Mouse (Mus musculus) midbrain, embryonic 13.5 days (tissue): Measurements from ENCODE around the gene Bdh2. TPM values are rescaled to one million over a fixed set of nuclear protein-coding genes. Genes with fewer than 3 reads are reported as not detected.

Experiments used
- ATAC-seq: fragments of 200-750 bp; cut with Nextera tagmentation; 2 replicates; pipeline ENCODE4 v1.8.0; 2017; ENCODE audit warnings: mild to moderate bottlenecking, moderate TSS enrichment, moderate library complexity
- H3K27ac ChIP-seq: fragments of 300-500 bp; sonication (generic); 2 replicates; pipeline ENCODE4 v1.5.1; 2015; ENCODE audit warnings: inconsistent platforms, mild to moderate bottlenecking, moderate library complexity
- H3K27me3 ChIP-seq: fragments of 300-500 bp; sonication (generic); 2 replicates; pipeline ENCODE4 v1.6.1; 2015; ENCODE audit warnings: mild to moderate bottlenecking, inconsistent platforms
- H3K36me3 ChIP-seq: fragments of 300-500 bp; sonication (generic); 2 replicates; pipeline ENCODE4 v1.6.1; 2015; ENCODE audit warnings: mild to moderate bottlenecking, inconsistent platforms
- H3K4me1 ChIP-seq: fragments of 300-500 bp; sonication (generic); replicated peaks from 2 replicates; pipeline ENCODE4 v1.6.1; 2015; ENCODE audit warnings: inconsistent platforms
- H3K4me2 ChIP-seq: fragments of 300-500 bp; sonication (generic); replicated peaks from 2 replicates; pipeline ENCODE4 v1.6.1; 2015; ENCODE audit warnings: moderate library complexity, mild to moderate bottlenecking, inconsistent platforms
- H3K4me3 ChIP-seq: fragments of 300-500 bp; sonication (generic); replicated peaks from 2 replicates; pipeline ENCODE4 v1.5.1; 2015; ENCODE audit warnings: mild to moderate bottlenecking, inconsistent platforms
- H3K9ac ChIP-seq: fragments of 300-500 bp; sonication (generic); replicated peaks from 2 replicates; pipeline ENCODE4 v1.6.1; 2015; ENCODE audit warnings: mild to moderate bottlenecking, inconsistent platforms
- H3K9me3 ChIP-seq: fragments of 300-500 bp; sonication (generic); 2 replicates; pipeline ENCODE4 v1.6.1; 2016; ENCODE audit warnings: mild to moderate bottlenecking, inconsistent platforms
- WGBS: fragments of 180-500 bp; shearing (Covaris S2); methylation state at CpG from one replicate; pipeline ENCODE4 v1.1.7; 2015; 5-methylcytosine and 5-hydroxymethylcytosine counted together
- polyA plus RNA-seq: library from polyadenylated mRNA; unstranded; fragments of >200 nt; fragmentation: Nextera tagmentation; extraction: Ambion mirVana; gene quantifications from 2 replicates; pipeline ENCODE4 v1.2.1, GENCODE M21; 2015

Bdh2 gene
- polyA plus RNA-seq, 1 experiment from 2014 or later = 4.3 TPM

- Histone ChIP-seq H3K4me2 (no peak overlapping the region), H3K27me3 (no peaks in the 10 kb centered on the region), H3K4me3 (no peak overlapping the region), H3K36me3 (peaks cover 36% of the 10 kb centered on the region), H3K27ac (no peak overlapping the region), H3K4me1 (no peaks in the 10 kb centered on the region), H3K9ac (no peak overlapping the region), H3K9me3 (no peaks in the 10 kb centered on the region)
- ATAC-seq = no peak
- WGBS = 92% methylated on average over 13 of the region's 13 CpGs
Observed at GRCm38 (mm10) chr3:135273047-135273446, 8.0 kb upstream of the Bdh2 start.

- Histone ChIP-seq H3K27me3 (no peaks in the 10 kb centered on the region), H3K9ac (peak overlapping the region; percentile 7; the same call in 1 of the 2 replicates), H3K4me3 (no peak overlapping the region), H3K36me3 (no peaks in the 10 kb centered on the region), H3K4me2 (no peak overlapping the region), H3K4me1 (peaks cover 3% of the 10 kb centered on the region; the same call in 1 of the 2 replicates), H3K27ac (no peak overlapping the region), H3K9me3 (0 out of 2 replicates have a peak, but pooled peaks cover 3% of the 10 kb centered on the region)
- peak; percentile 15; the same call in 1 of the 2 replicates for ATAC-seq
- WGBS = 75% methylated on average over 4 of the region's 4 CpGs
Observed at GRCm38 (mm10) chr3:135280160-135280559, 861 bp upstream of the Bdh2 start.

- no peaks in the 10 kb centered on the region for H3K36me3 ChIP-seq
- 0 out of 2 replicates have a peak, but pooled peaks cover 3% of the 10 kb centered on the region for H3K9me3 ChIP-seq
- H3K27ac ChIP-seq = no peak overlapping the region
- no peaks in the 10 kb centered on the region for H3K27me3 ChIP-seq
- peaks cover 3% of the 10 kb centered on the region; the same call in 1 of the 2 replicates for H3K4me1 ChIP-seq
- H3K9ac ChIP-seq = no peak overlapping the region
- no peak overlapping the region for H3K4me2 ChIP-seq
- 82% methylated on average over 8 of the region's 8 CpGs for WGBS
- H3K4me3 ChIP-seq = no peak overlapping the region
- no peak for ATAC-seq
Observed at GRCm38 (mm10) chr3:135281701-135282100, 680 bp downstream of the Bdh2 start.

GRCm38 (mm10) chr3:135285256-135285655, 4.2 kb downstream of the Bdh2 start:
- H3K4me3 ChIP-seq = no peak overlapping the region
- no peaks in the 10 kb centered on the region for H3K27me3 ChIP-seq
- ATAC-seq = no peak
- no peak overlapping the region for H3K27ac ChIP-seq
- H3K4me1 ChIP-seq = peaks cover 3% of the 10 kb centered on the region; the same call in 1 of the 2 replicates
- no peaks in the 10 kb centered on the region for H3K36me3 ChIP-seq
- H3K9me3 ChIP-seq = no peaks in the 10 kb centered on the region
- no peak overlapping the region for H3K9ac ChIP-seq
- H3K4me2 ChIP-seq = no peak overlapping the region
- WGBS = 85% methylated on average over 11 of the region's 11 CpGs

- no peak for ATAC-seq
- Histone ChIP-seq H3K27ac (no peak overlapping the region), H3K4me2 (no peak overlapping the region), H3K27me3 (no peaks in the 10 kb centered on the region), H3K4me3 (no peak overlapping the region), H3K36me3 (no peaks in the 10 kb centered on the region), H3K4me1 (peaks cover under 1% of the 10 kb centered on the region; the same call in 1 of the 2 replicates), H3K9ac (no peak overlapping the region), H3K9me3 (no peaks in the 10 kb centered on the region)
- 75% methylated on average over 3 of the region's 3 CpGs for WGBS
Observed at GRCm38 (mm10) chr3:135285807-135286206, 4.8 kb downstream of the Bdh2 start.

- Histone ChIP-seq H3K4me1 (no peaks in the 10 kb centered on the region), H3K4me2 (no peak overlapping the region), H3K9ac (no peak overlapping the region), H3K36me3 (no peaks in the 10 kb centered on the region), H3K4me3 (no peak overlapping the region), H3K9me3 (no peaks in the 10 kb centered on the region), H3K27ac (no peak overlapping the region), H3K27me3 (no peaks in the 10 kb centered on the region)
- no peak for ATAC-seq
- WGBS = 87% methylated on average over 8 of the region's 8 CpGs
Observed at GRCm38 (mm10) chr3:135288138-135288750, 7.2 kb downstream of the Bdh2 start.

GRCm38 (mm10) chr3:135289148-135289547, 8.1 kb downstream of the Bdh2 start:
- WGBS = 100% methylated on average over 1 of the region's 1 CpGs
- no peak overlapping the region for H3K4me3 ChIP-seq
- no peaks in the 10 kb centered on the region for H3K9me3 ChIP-seq
- no peak overlapping the region for H3K9ac ChIP-seq
- H3K4me2 ChIP-seq = no peak overlapping the region
- ATAC-seq = no peak
- H3K4me1 ChIP-seq = peaks cover 6% of the 10 kb centered on the region
- no peaks in the 10 kb centered on the region for H3K36me3 ChIP-seq
- no peak overlapping the region for H3K27ac ChIP-seq
- no peaks in the 10 kb centered on the region for H3K27me3 ChIP-seq

GRCm38 (mm10) chr3:135290249-135290894, 9.4 kb downstream of the Bdh2 start:
- Histone ChIP-seq H3K9ac (no peak overlapping the region), H3K27me3 (no peaks in the 10 kb centered on the region)
- 100% methylated on average over 7 of the region's 7 CpGs for WGBS

GRCm38 (mm10) chr3:135293703-135294102, 12.7 kb downstream of the Bdh2 start:
- H3K4me2 ChIP-seq = no peak overlapping the region
- H3K27me3 ChIP-seq = no peaks in the 10 kb centered on the region
- H3K27ac ChIP-seq = no peak overlapping the region
- WGBS = 36% methylated on average over 7 of the region's 7 CpGs
- H3K9me3 ChIP-seq = no peaks in the 10 kb centered on the region
- no peak overlapping the region for H3K9ac ChIP-seq
- no peak overlapping the region for H3K4me3 ChIP-seq
- peak; percentile 53; the same call in 1 of the 2 replicates for ATAC-seq
- H3K4me1 ChIP-seq = peaks cover 6% of the 10 kb centered on the region
- H3K36me3 ChIP-seq = no peaks in the 10 kb centered on the region

More at GRCm38 (mm10) chr3:135290249-135290894, 9.4 kb downstream of the Bdh2 start:
- no peak overlapping the region for H3K4me2 ChIP-seq
- peak; percentile 87 for ATAC-seq
- H3K4me1 ChIP-seq = peaks cover 6% of the 10 kb centered on the region
- no peaks in the 10 kb centered on the region for H3K36me3 ChIP-seq
- H3K27ac ChIP-seq = no peak overlapping the region
- no peaks in the 10 kb centered on the region for H3K9me3 ChIP-seq
- no peak overlapping the region for H3K4me3 ChIP-seq

- Histone ChIP-seq H3K4me3 (no peak overlapping the region), H3K4me2 (no peak overlapping the region), H3K9me3 (no peaks in the 10 kb centered on the region), H3K9ac (no peak overlapping the region), H3K36me3 (no peaks in the 10 kb centered on the region), H3K27ac (no peak overlapping the region), H3K27me3 (no peaks in the 10 kb centered on the region), H3K4me1 (peaks cover 6% of the 10 kb centered on the region)
- ATAC-seq = no peak
- 72% methylated on average over 1 of the region's 1 CpGs for WGBS
Observed at GRCm38 (mm10) chr3:135295559-135295958, 14.5 kb downstream of the Bdh2 start.

- ATAC-seq = no peak
- H3K27ac ChIP-seq = no peak overlapping the region
- H3K9ac ChIP-seq = no peak overlapping the region
- H3K36me3 ChIP-seq = no peaks in the 10 kb centered on the region
- no peaks in the 10 kb centered on the region for H3K9me3 ChIP-seq
- peaks cover 5% of the 10 kb centered on the region for H3K4me1 ChIP-seq
- 86% methylated on average over 3 of the region's 3 CpGs for WGBS
- no peaks in the 10 kb centered on the region for H3K27me3 ChIP-seq
- H3K4me2 ChIP-seq = no peak overlapping the region
- no peak overlapping the region for H3K4me3 ChIP-seq
Observed at GRCm38 (mm10) chr3:135298560-135298959, 17.5 kb downstream of the Bdh2 start.

GRCm38 (mm10) chr3:135300081-135300480, 19.1 kb downstream of the Bdh2 start:
- Histone ChIP-seq H3K36me3 (no peaks in the 10 kb centered on the region), H3K4me1 (peaks cover 11% of the 10 kb centered on the region), H3K27me3 (no peaks in the 10 kb centered on the region), H3K27ac (no peak overlapping the region), H3K9me3 (no peaks in the 10 kb centered on the region), H3K4me3 (no peak overlapping the region), H3K9ac (no peak overlapping the region), H3K4me2 (no peak overlapping the region)
- 66% methylated on average over 6 of the region's 6 CpGs for WGBS
- no peak for ATAC-seq
